In the genomic region with DNA sequence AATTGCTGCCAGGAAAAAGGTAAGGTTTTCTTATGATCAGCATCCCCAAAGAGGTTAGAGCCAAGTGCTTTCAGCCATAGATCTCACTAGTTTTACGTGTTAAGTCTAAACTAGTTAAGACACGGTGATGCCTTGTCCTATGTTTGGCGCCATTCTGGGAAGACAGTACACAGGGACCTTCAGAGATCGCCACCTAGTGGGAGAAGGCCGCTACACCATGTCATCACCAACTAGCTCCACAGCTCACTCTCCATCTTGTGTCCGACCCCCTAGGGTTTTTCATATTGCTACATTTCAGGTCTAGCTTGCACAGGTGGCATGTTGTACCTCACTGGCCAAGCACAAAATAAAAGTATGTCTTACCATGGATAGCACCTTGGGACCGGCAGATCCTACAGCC, we compare ENCODE assay signal across 7 mouse cellular contexts. TPM values are rescaled to one million over a fixed set of nuclear protein-coding genes. Genes with fewer than 3 reads are reported as not detected.
DNase-seq lines count a peak whose midpoint lies in the region.

No protein-coding gene starts in this region.

- WGBS in forebrain, embryonic 10.5 days, result 16% methylated on average over 7 of the region's 7 CpGs
- 15% methylated on average over 7 of the region's 7 CpGs for WGBS in hindbrain, embryonic 10.5 days

- peaks cover 7% of the 10 kb centered on the region; the same call in 1 of the 2 replicates for H3K4me1 ChIP-seq in forebrain, embryonic 10.5 days
- peaks cover 5% of the 10 kb centered on the region; the same call in 1 of the 2 replicates for H3K4me1 ChIP-seq in hindbrain, embryonic 10.5 days (replicated peaks)

- no peaks in the 10 kb centered on the region for H3K9me3 ChIP-seq in forebrain, embryonic 10.5 days
- no peaks in the 10 kb centered on the region for H3K9me3 ChIP-seq in hindbrain, embryonic 10.5 days

- DNase-seq in Muller cell, postnatal 12 days (ENCODE audit: inconsistent ontology term), result peak; percentile 54
- peak; percentile 67 for DNase-seq in c-Kit-positive CD71-negative TER-119-negative erythroid progenitor cells, embryonic 14.5 days (ENCODE audit: low read depth)
- peak; percentile 77 for DNase-seq in forebrain, embryonic 10.5 days (ENCODE audit: extremely low spot score, low spot score)
- peak; percentile 83 for DNase-seq in hindbrain, embryonic 10.5 days (ENCODE audit: low spot score)
- peak; percentile 48 for DNase-seq in layer of hippocampus, adult 9-11 months
- DNase-seq in lung, postnatal 4 days, result peak; percentile 63 to 82
- peak; percentile 74 to 83 for DNase-seq in right cerebral cortex, postnatal 10 days (ENCODE audit: low spot score in 2 of 2)

- H3K36me3 ChIP-seq in forebrain, embryonic 10.5 days (replicated peaks), result no peaks in the 10 kb centered on the region
- H3K36me3 ChIP-seq in hindbrain, embryonic 10.5 days, result no peaks in the 10 kb centered on the region

- H3K4me3 ChIP-seq in forebrain, embryonic 10.5 days, result no peak overlapping the region
- H3K4me3 ChIP-seq in hindbrain, embryonic 10.5 days, result no peak overlapping the region

- H3K27ac ChIP-seq in forebrain, embryonic 10.5 days, result peak overlapping the region; percentile 40; the same call in 1 of the 2 replicates
- no peak overlapping the region for H3K27ac ChIP-seq in hindbrain, embryonic 10.5 days

- 0 out of 2 replicates have a peak, but pooled peaks cover 4% of the 10 kb centered on the region for H3K27me3 ChIP-seq in forebrain, embryonic 10.5 days (ENCODE audit: poor library complexity, severe bottlenecking)
- H3K27me3 ChIP-seq in hindbrain, embryonic 10.5 days (ENCODE audit: insufficient read depth, poor library complexity, severe bottlenecking), result no peaks in the 10 kb centered on the region

RNA-seq across cellular contexts. Expression of a gene that starts 8.6 kb away (rescaled TPM):
- 0.43 and 0.46 TPM in 2 replicates for polyA plus RNA-seq in forebrain, embryonic 10.5 days (2016; fragmentation: Nextera tagmentation; extraction: Ambion mirVana)
- 0.35 TPM in 2 replicates for polyA plus RNA-seq in hindbrain, embryonic 10.5 days (2016; fragmentation: Nextera tagmentation; extraction: Ambion mirVana)

RNA-seq across cellular contexts. Expression of a gene that starts 9.2 kb away (rescaled TPM):
- polyA plus RNA-seq in forebrain, embryonic 10.5 days (2016; fragmentation: Nextera tagmentation; extraction: Ambion mirVana), result 0.24 and 0.28 TPM in 2 replicates
- 0.19 and 0.24 TPM in 2 replicates for polyA plus RNA-seq in hindbrain, embryonic 10.5 days (2016; fragmentation: Nextera tagmentation; extraction: Ambion mirVana)

RNA-seq across cellular contexts. Expression of a gene that starts 40.5 kb away (rescaled TPM):
- polyA plus RNA-seq in forebrain, embryonic 10.5 days (2016; fragmentation: Nextera tagmentation; extraction: Ambion mirVana), result 202 and 205 TPM in 2 replicates
- polyA plus RNA-seq in hindbrain, embryonic 10.5 days (2016; fragmentation: Nextera tagmentation; extraction: Ambion mirVana), result 163 and 183 TPM in 2 replicates
